Mouse (Mus musculus) liver, adult 2 months (tissue): ENCODE data around the gene Gm498. TPM values are rescaled to one million over a fixed set of nuclear protein-coding genes. Genes with fewer than 3 reads are reported as not detected.
A peak's percentile ranks its signal among the peaks of the same experiment; 100 is the strongest.

ENCODE experiments used
- DNase-seq: peaks from one replicate; pipeline ENCODE4 v3.0.0-alpha.2; 2011; ENCODE audit warnings: low read depth, low spot score; ENCODE audit errors: extremely low read depth
- H3K27ac ChIP-seq: fragments of 200-500 bp; replicated peaks from 2 replicates; pipeline ENCODE4 v1.5.1; 2012; ENCODE audit warnings: low read depth, mild to moderate bottlenecking, control low read depth, inconsistent platforms, low read length; ENCODE audit not compliant: insufficient read depth
- H3K27me3 ChIP-seq: fragments of 200-500 bp; 2 replicates; pipeline ENCODE4 v1.6.1; 2012; ENCODE audit warnings: mild to moderate bottlenecking, moderate library complexity, low read length, inconsistent platforms; ENCODE audit not compliant: control insufficient read depth, insufficient read depth
- H3K36me3 ChIP-seq: fragments of 200-500 bp; 2 replicates; pipeline ENCODE4 v1.6.1; 2012; ENCODE audit warnings: low read length, inconsistent platforms; ENCODE audit not compliant: control insufficient read depth, insufficient read depth
- H3K4me1 ChIP-seq: fragments of 200-500 bp; 2 replicates; pipeline ENCODE4 v1.6.1; 2011; ENCODE audit warnings: low read length; ENCODE audit not compliant: control insufficient read depth, insufficient read depth
- H3K4me3 ChIP-seq: fragments of 200-500 bp; 2 replicates; pipeline ENCODE4 v1.5.1; 2011; ENCODE audit warnings: low read depth, mild to moderate bottlenecking, control low read depth, low read length, moderate library complexity; ENCODE audit not compliant: insufficient read depth
- H3K79me2 ChIP-seq: fragments of 200-500 bp; 2 replicates; pipeline ENCODE4 v1.6.1; 2012; ENCODE audit warnings: inconsistent platforms, mild to moderate bottlenecking, low read length, moderate library complexity; ENCODE audit not compliant: control insufficient read depth, insufficient read depth
- H3K9ac ChIP-seq: fragments of 200-500 bp; 2 replicates; pipeline ENCODE4 v1.6.1; 2012; ENCODE audit warnings: low read depth, mild to moderate bottlenecking, control low read depth, inconsistent platforms, low read length
- CTCF ChIP-seq: fragments of 200-500 bp; IDR thresholded peaks from 2 replicates; pipeline ENCODE4 v1.5.1; 2011; ENCODE audit warnings: low read depth, low read length, control low read depth
- POLR2A ChIP-seq: fragments of 200-500 bp; IDR thresholded peaks from 2 replicates; pipeline ENCODE4 v1.6.1; 2011; ENCODE audit warnings: low read length, control low read depth; ENCODE audit not compliant: insufficient read depth; ENCODE audit errors: extremely low read depth
- WGBS: fragments of 180-500 bp; shearing (Covaris S2); methylation state at CpG from one replicate; pipeline ENCODE4 v1.1.7; 2018; 5-methylcytosine and 5-hydroxymethylcytosine counted together
- polyA plus RNA-seq: library from polyadenylated mRNA; depleted of rRNA; stranded (reverse); fragments of >200 nt; gene quantifications from 2 replicates; pipeline ENCODE4 v1.2.3, GENCODE M21; 2012; rRNA removed
- total RNA-seq: library from RNA; depleted of rRNA; stranded (reverse); fragments of >200 nt; gene quantifications from 2 replicates; pipeline ENCODE4 v1.2.3, GENCODE M21; 2014; rRNA removed

The Gm498 gene
- total RNA-seq (not detected in 2 replicates), polyA plus RNA-seq (not detected in 2 replicates)

DNA sequence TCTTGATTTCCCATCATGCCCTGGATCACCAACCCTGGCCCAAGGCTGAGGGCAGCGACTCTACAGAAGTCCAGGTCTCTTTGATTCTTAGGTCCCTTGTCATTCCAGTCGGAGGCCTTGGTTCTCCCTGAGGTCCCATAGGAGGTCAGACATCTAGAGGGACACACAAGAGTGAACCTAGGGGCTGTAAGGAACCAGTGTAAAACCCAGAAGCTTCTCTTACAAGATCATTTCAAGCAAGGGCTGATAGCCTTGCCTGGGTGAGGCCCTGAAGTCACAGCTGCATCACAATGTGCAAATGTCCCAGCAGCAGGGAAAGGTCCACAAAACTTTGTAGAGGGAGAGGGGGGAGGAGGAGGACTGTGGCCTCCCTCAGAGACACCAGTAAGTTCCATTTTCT is at the start of gene Gm498:
TSS of gene Gm498 (plus strand) at position 301 of the 400 bp plus-strand sequence.
- H3K79me2 ChIP-seq = no peaks in the 10 kb centered on the region

DNA sequence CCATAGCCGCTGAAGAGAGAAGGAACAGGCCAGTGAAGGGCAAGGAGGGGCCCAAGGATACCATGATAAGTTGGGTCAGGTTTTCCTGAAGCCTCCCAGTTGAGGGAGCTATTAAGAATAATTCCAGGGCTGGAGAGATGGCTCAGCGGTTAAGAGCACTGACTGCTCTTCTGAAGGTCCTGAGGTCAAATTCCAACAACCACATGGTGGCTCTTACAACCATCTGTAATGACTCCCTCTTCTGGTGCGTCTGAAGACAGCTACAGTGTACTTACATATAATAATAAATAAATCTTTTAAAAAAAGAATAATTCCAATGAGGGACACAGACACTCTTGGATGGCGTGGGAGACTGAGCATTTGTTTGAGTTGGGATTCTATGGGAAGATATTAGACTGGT is 47.4 kb upstream of the Gm498 start:
- TF ChIP-seq POLR2A (no peak), CTCF (no peak)
- DNase-seq = peak; percentile 55

More for the DNA sequence above, at the start of gene Gm498:
- H3K4me3 ChIP-seq = no peak within 1 kb of the TSS
- no peak within 1 kb of the TSS for H3K27ac ChIP-seq
- 76% methylated on average over 2 of the region's 2 CpGs for WGBS
- H3K36me3 ChIP-seq = no peaks in the 10 kb centered on the region
- H3K4me1 ChIP-seq = no peaks in the 10 kb centered on the region
- no peaks in the 10 kb centered on the region for H3K27me3 ChIP-seq
- no peak within 1 kb of the TSS for H3K9ac ChIP-seq
- DNase-seq = no peak
- TF ChIP-seq CTCF = no peak
- no peak for TF ChIP-seq POLR2A

DNA sequence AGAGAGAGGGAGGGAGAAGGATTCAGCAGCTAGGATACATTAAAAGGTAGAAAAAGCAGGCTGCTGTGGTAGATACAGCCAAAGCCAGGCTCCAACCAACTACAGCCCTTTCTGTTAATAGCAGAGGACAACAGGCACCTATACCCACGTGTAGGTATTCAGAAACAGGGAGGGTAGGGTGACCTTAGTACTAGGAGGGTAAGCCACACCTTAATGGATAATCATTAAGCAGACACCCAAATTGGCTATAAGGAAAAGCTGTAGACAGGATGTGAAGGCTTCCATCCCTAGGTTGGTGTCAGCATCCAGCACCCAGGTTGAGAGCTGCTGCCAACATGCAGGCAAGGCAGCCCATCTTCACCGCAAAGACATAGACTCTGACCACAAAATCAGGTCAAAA is 45.4 kb upstream of the Gm498 start:
- WGBS = 36% methylated on average over 2 of the region's 2 CpGs

More for the DNA sequence above, 47.4 kb upstream of the Gm498 start:
- Histone ChIP-seq H3K27ac (no peak overlapping the region), H3K79me2 (peaks cover 5% of the 10 kb centered on the region; the same call in 1 of the 2 replicates), H3K4me3 (no peak overlapping the region), H3K27me3 (no peaks in the 10 kb centered on the region), H3K9ac (no peak overlapping the region), H3K4me1 (peaks cover 3% of the 10 kb centered on the region), H3K36me3 (peaks cover 24% of the 10 kb centered on the region)
- WGBS = 59% methylated on average over 4 of the region's 4 CpGs

DNA sequence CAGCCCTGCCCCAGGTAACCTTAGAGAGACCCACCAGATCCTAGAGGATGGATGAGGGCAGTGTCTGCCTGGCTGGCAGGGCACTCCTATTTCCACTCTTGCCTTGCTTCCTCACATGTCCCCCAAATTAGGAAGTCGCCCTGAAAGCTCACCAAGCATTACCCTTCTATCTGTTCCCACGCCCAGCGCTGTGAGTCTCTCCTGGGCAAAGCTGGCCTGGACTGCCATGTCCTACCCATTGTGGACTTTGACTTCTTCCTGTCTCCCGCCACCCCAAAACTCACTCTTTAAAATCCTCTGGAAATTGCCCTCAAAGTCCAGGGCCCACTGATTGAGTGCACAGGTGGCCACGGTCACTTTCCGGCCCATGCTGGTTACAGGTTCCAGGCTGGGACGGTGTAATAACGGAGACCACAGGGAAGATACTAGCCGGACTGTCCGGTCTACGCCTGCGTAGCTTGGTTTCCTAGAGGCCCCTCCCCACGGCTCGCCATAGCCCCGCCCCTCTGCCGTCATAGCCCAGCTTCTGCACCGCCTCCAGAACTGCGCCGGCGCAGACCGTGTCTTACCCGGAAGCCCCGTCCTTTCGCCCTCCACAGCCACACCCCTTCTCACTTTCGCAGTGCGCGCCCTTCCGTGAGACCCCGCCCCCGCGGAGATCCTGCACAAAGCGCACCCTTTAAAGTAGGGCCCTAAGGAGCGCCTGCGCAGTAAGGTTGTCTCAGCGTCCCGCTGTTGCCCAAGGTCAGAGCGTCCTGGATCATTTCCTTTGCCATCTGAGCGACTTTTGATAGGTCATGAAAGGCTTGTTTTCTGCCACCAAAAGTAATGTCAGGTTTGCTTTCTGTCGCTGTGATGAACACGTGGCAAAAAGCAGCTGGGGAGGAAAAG is 44.0 kb upstream of the Gm498 start, which contains the start of the genes Nadsyn1 and Dhcr7:
TSS of gene Nadsyn1 (minus strand) at position 475 of the 891 bp plus-strand sequence.
TSS of gene Dhcr7 (plus strand) at position 771 of the 891 bp plus-strand sequence.
- Histone ChIP-seq H3K36me3 (peaks cover 3% of the 10 kb centered on the region; the same call in 1 of the 2 replicates), H3K79me2 (peaks cover 5% of the 10 kb centered on the region; the same call in 1 of the 2 replicates), H3K27me3 (no peaks in the 10 kb centered on the region), H3K9ac (peak within 1 kb of the TSS; percentile 77), H3K27ac (peak within 1 kb of the TSS; percentile 82), H3K4me1 (peaks cover 3% of the 10 kb centered on the region), H3K4me3 (peak within 1 kb of the TSS; percentile 53)
- WGBS = under 1% methylated on average over 40 of the region's 40 CpGs
- TF ChIP-seq POLR2A (peak; percentile 91), CTCF (no peak)
- DNase-seq = peak; percentile 92

More for the DNA sequence above, 45.4 kb upstream of the Gm498 start:
- H3K9ac ChIP-seq = no peak overlapping the region
- peak; percentile 61 for DNase-seq
- TF ChIP-seq POLR2A (no peak), CTCF (no peak)
- peaks cover 10% of the 10 kb centered on the region for H3K36me3 ChIP-seq
- H3K27me3 ChIP-seq = no peaks in the 10 kb centered on the region
- H3K27ac ChIP-seq = no peak overlapping the region
- peaks cover 5% of the 10 kb centered on the region; the same call in 1 of the 2 replicates for H3K79me2 ChIP-seq
- peaks cover 3% of the 10 kb centered on the region for H3K4me1 ChIP-seq
- no peak overlapping the region for H3K4me3 ChIP-seq

DNA sequence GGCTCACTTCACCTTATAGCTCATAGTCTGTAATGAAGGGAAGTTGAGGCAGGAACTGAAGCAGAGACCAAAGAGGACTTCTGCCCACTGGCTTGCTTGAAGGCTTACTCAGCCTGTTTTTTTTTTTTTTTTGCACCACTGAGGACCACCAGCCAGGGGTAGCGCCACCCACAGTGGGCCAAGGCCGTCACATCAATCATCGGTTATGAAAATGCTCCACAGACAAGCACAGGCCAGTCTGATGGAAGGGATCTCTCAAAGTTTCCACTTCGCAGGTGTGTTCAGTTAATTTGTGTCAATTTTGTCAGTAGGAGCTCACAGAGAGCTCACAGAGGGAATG is 43.4 kb upstream of the Gm498 start:
- 84% methylated on average over 4 of the region's 4 CpGs for WGBS
- Histone ChIP-seq H3K9ac (peak overlapping the region; percentile 46), H3K36me3 (peaks cover 3% of the 10 kb centered on the region; the same call in 1 of the 2 replicates), H3K4me1 (peaks cover 3% of the 10 kb centered on the region), H3K27me3 (no peaks in the 10 kb centered on the region), H3K79me2 (peaks cover 5% of the 10 kb centered on the region; the same call in 1 of the 2 replicates), H3K4me3 (peak overlapping the region; percentile 7; the same call in 1 of the 2 replicates), H3K27ac (peak overlapping the region; percentile 66)
- TF ChIP-seq CTCF = no peak
- DNase-seq = no peak
